Mouse (Mus musculus): ENCODE data around the gene Invs.
A peak's percentile ranks its signal among the peaks of the same experiment; 100 is the strongest.

Gene Invs

GRCm38 (mm10) chr4:48279498-48280134 lies at the start of gene Invs, which contains the start of gene Erp44:
Gene Invs, plus strand, starts transcription at chr4:48279760.
Gene Erp44, minus strand, starts transcription at chr4:48279558.
- peak; percentile 94 to 97 for DNase-seq

GRCm38 (mm10) chr4:48236721-48237120 lies 42.8 kb upstream of the Invs start:
- no peak for DNase-seq

GRCm38 (mm10) chr4:48239046-48239445 lies 40.5 kb upstream of the Invs start:
- DNase-seq, result no peak

- DNase-seq, result no peak
Observed at GRCm38 (mm10) chr4:48242482-48242881, 37.1 kb upstream of the Invs start.

GRCm38 (mm10) chr4:48243737-48244136 lies 35.8 kb upstream of the Invs start:
- DNase-seq, result no peak

- DNase-seq, result no peak
Observed at GRCm38 (mm10) chr4:48244280-48244679, 35.3 kb upstream of the Invs start.

GRCm38 (mm10) chr4:48253266-48253665 lies 26.3 kb upstream of the Invs start:
- no peak for DNase-seq

GRCm38 (mm10) chr4:48258045-48258444 lies 21.5 kb upstream of the Invs start:
- DNase-seq, result no peak

- no peak for DNase-seq
Observed at GRCm38 (mm10) chr4:48267683-48268082, 11.9 kb upstream of the Invs start.

GRCm38 (mm10) chr4:48268127-48268526 lies 11.4 kb upstream of the Invs start:
- DNase-seq, result no peak

GRCm38 (mm10) chr4:48270532-48270931 lies 9.0 kb upstream of the Invs start:
- no peak for DNase-seq

- DNase-seq, result no peak
Observed at GRCm38 (mm10) chr4:48271838-48272237, 7.7 kb upstream of the Invs start.

- DNase-seq, result no peak
Observed at GRCm38 (mm10) chr4:48273119-48273829, 6.3 kb upstream of the Invs start.

- no peak for DNase-seq
Observed at GRCm38 (mm10) chr4:48275736-48276135, 3.8 kb upstream of the Invs start.

GRCm38 (mm10) chr4:48277011-48277410 lies 2.5 kb upstream of the Invs start:
- no peak for DNase-seq

GRCm38 (mm10) chr4:48278757-48279497 lies 633 bp upstream of the Invs start:
- DNase-seq, result peak in 1 of 2 experiments; percentile 41

- DNase-seq, result no peak
Observed at GRCm38 (mm10) chr4:48281121-48281520, 1.6 kb downstream of the Invs start.

- DNase-seq, result no peak
Observed at GRCm38 (mm10) chr4:48287086-48287757, 7.7 kb downstream of the Invs start.

GRCm38 (mm10) chr4:48314814-48315213 lies 35.3 kb downstream of the Invs start:
- no peak for DNase-seq

GRCm38 (mm10) chr4:48316036-48316435 lies 36.5 kb downstream of the Invs start:
- no peak for DNase-seq

GRCm38 (mm10) chr4:48321276-48321675 lies 41.7 kb downstream of the Invs start:
- no peak for DNase-seq

- no peak for DNase-seq
Observed at GRCm38 (mm10) chr4:48322095-48322494, 42.5 kb downstream of the Invs start.

GRCm38 (mm10) chr4:48327192-48327591 lies 47.6 kb downstream of the Invs start:
- no peak for DNase-seq

All from lung, postnatal 4 days (tissue).